Mouse (Mus musculus) small intestine, adult 2 months (tissue): ENCODE measurements at regions not wholly inside any gene's neighbourhood (a gene's known extent, or its start where the extent isn't known, plus 50 kb on each side); places are given as distances from the start of the nearest gene placed in this dataset.

ENCODE experiments used
- H3K27ac ChIP-seq: fragments of 200-500 bp; 2 replicates; pipeline ENCODE4 v1.5.1; 2012; ENCODE audit warnings: low read depth, low read length, control low read depth, inconsistent platforms; ENCODE audit not compliant: insufficient read depth
- H3K27me3 ChIP-seq: fragments of 200-500 bp; 2 replicates; pipeline ENCODE4 v1.6.1; 2012; ENCODE audit warnings: mild to moderate bottlenecking, moderate library complexity, low read length, inconsistent platforms; ENCODE audit not compliant: control insufficient read depth, insufficient read depth
- H3K36me3 ChIP-seq: fragments of 200-500 bp; 2 replicates; pipeline ENCODE4 v1.6.1; 2012; ENCODE audit warnings: mild to moderate bottlenecking, low read length, control low read depth, inconsistent platforms; ENCODE audit not compliant: control insufficient read depth, insufficient read depth
- H3K4me1 ChIP-seq: fragments of 200-500 bp; 2 replicates; pipeline ENCODE4 v1.6.1; 2012; ENCODE audit warnings: low read length, inconsistent platforms, mixed read lengths; ENCODE audit not compliant: control insufficient read depth, insufficient read depth, insufficient read length
- H3K4me3 ChIP-seq: fragments of 200-500 bp; 2 replicates; pipeline ENCODE4 v1.5.1; 2012; ENCODE audit warnings: low read depth, mild to moderate bottlenecking, control low read depth, inconsistent platforms, low read length, moderate library complexity
- CTCF ChIP-seq: fragments of 200-500 bp; IDR thresholded peaks from 2 replicates; pipeline ENCODE4 v1.5.1; 2012; ENCODE audit warnings: low read depth, mild to moderate bottlenecking, control low read depth, inconsistent platforms, low read length, moderate library complexity, mixed read lengths; ENCODE audit not compliant: insufficient replicate concordance, insufficient read length; ENCODE audit errors: extremely low read depth
- POLR2A ChIP-seq: fragments of 200-500 bp; IDR thresholded peaks from 2 replicates; pipeline ENCODE4 v1.6.1; 2012; ENCODE audit warnings: low read depth, mild to moderate bottlenecking, control low read depth, inconsistent platforms, low read length, moderate library complexity
- WGBS: fragments of 180-500 bp; shearing (Covaris S2); methylation state at CpG from one replicate; pipeline ENCODE4 v1.1.7; 2018; 5-methylcytosine and 5-hydroxymethylcytosine counted together

DNA sequence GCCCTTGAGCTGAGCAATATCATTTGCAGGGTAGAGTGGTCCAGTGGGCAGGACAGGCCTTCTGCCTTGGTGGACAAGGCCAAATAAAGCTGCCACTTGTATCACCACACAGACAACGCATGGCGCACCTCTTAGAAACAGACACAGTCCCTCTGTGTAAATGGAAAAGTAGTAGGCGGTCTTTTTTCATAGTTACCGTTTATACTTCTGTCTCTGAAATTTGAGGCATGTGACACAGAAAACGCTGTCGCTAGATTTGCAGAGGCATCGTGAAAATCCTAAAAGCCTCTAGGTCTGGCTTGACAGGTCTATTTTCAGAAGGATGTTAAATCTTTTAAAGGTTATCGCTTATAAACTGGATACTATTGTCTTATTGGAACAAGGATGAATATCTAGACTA lies 174.4 kb downstream of the Sh3bp4 start:
- Histone ChIP-seq H3K27me3 (no peaks in the 10 kb centered on the region), H3K4me1 (no peaks in the 10 kb centered on the region), H3K36me3 (no peaks in the 10 kb centered on the region), H3K4me3 (no peak overlapping the region), H3K27ac (no peak overlapping the region)
- TF ChIP-seq CTCF (no peak), POLR2A (no peak)
- 84% methylated on average over 8 of the region's 8 CpGs for WGBS

DNA sequence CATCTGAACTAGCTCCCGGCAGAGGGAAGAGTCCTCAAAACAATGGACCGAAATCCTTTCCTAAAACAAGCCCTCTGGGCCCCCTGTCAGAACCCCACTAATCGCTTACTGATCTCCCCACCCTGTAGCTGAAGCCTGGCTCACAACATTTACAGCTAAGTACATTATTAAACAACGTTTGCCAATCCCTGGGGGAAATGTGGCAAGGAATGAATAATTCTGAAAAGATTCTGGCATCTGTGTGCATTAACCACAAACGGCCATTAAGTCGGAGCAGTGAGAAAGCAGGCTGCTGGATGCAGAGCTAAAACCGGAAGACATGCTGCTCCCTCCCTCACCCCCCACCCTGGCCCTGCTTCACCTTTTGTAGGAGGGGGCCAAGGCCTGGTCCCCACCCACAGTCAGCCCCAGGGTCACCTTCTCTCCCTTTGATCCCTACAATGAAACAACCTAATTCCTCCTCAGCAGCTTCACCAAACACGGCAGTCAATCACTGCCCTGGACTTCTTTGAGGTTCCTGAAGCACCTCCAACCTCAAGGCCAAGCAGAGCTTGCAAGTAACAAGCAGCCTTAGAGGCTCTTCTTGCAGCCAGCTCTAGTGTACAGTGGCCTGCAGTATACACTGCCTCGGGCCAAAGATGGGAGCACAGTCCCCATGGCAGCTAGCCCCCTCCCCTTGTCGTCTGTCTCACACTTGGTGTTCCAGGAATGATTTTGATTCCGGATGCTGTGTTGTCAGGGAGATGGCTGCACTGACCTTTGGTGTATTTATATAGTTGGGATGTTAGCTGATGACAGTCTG lies 175.2 kb downstream of the Sh3bp4 start:
- Histone ChIP-seq H3K36me3 (no peaks in the 10 kb centered on the region), H3K4me3 (no peak overlapping the region), H3K4me1 (no peaks in the 10 kb centered on the region), H3K27me3 (no peaks in the 10 kb centered on the region), H3K27ac (no peak overlapping the region)
- TF ChIP-seq POLR2A, result no peak
- no peak for TF ChIP-seq CTCF
- WGBS, result 31% methylated on average over 11 of the region's 11 CpGs

DNA sequence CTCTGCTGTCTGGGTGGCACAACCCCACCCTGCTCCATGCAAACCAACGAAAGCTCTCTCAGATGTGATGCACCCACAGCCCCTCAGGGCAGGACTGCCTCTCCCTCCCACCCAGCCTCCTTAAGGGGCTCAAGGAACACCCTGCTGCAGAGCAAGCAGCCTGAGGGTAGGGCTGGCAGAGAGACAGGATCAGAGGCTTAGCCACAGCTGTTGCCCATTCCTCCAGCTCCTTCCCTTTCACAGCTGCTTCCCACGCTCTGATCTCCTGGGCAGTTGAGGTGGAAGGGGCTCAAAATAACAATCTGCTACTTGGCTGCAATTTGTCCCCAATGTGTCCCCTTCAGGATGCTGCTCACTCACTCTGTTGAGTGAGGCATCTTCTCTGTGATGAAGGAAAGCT lies 181.5 kb downstream of the Sh3bp4 start:
- TF ChIP-seq POLR2A (no peak), CTCF (no peak)
- Histone ChIP-seq H3K27me3 (no peaks in the 10 kb centered on the region), H3K4me1 (no peaks in the 10 kb centered on the region), H3K27ac (no peak overlapping the region), H3K4me3 (no peak overlapping the region), H3K36me3 (no peaks in the 10 kb centered on the region)
- 29% methylated on average over 2 of the region's 2 CpGs for WGBS

DNA sequence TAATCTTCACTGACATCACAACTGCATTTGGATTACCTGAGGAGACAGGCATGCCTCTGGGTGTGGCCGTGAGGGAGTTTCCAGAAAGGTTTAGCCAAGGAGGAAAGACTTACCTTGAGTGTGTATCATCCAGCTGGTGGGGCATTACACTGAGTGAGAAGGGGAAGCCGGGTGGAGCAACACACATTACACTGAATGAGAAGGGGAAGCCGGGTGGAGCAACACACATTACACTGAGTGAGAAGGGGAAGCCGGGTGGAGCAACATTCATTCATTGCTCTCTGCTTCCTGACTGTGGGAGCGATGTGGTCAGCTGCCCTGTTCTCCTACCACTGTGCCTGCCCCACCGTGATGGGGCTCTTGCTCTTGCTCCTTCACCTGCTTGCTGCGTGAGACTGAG lies 182.3 kb downstream of the Sh3bp4 start:
- no peak overlapping the region for H3K4me3 ChIP-seq
- TF ChIP-seq CTCF (no peak), POLR2A (no peak)
- H3K27ac ChIP-seq, result no peak overlapping the region
- WGBS, result 65% methylated on average over 7 of the region's 7 CpGs
- H3K36me3 ChIP-seq, result no peaks in the 10 kb centered on the region
- no peaks in the 10 kb centered on the region for H3K27me3 ChIP-seq
- H3K4me1 ChIP-seq, result no peaks in the 10 kb centered on the region

DNA sequence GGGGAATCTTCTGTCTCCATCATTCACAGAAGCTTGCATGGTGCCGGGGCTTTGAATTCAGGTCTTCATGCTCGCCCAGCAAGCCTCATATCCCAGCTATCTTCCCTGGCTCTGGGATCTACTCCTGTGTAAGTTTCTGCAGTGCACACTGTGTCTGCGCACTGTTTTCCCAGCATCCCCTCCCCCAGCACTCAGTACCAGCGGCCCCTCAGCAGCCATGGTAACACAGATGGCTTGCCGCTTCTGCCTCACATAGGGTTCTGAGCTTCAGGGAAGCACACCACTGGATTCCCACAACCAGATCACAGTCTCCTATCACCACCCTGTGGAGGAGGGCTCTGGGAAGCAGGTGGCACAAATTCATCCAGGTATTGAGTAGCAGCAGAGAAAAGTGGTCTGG lies 187.7 kb downstream of the Sh3bp4 start:
- 72% methylated on average over 5 of the region's 5 CpGs for WGBS
- no peaks in the 10 kb centered on the region for H3K27me3 ChIP-seq
- no peaks in the 10 kb centered on the region for H3K36me3 ChIP-seq
- H3K27ac ChIP-seq, result no peak overlapping the region
- H3K4me1 ChIP-seq, result no peaks in the 10 kb centered on the region
- no peak overlapping the region for H3K4me3 ChIP-seq
- no peak for TF ChIP-seq POLR2A
- TF ChIP-seq CTCF, result no peak

DNA sequence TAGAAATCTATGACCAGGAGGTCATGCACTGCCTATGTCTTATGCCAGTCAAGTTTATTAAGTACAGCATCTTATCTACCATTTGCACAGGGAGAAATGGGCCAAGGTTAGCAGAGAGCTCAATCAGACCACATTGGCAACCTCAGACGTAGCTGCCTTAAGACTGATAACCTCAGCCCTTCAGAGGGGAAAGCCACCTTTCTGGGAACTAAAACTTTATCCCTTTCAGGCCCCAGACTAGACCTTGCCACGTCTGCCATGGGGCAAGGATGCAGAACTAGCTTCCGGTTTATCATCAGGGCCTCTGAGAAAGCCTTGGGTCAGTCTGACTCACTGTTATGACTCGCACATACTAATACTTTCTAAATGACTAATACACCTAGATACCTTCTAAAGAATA lies 188.8 kb upstream of the Agap1 start:
- H3K27ac ChIP-seq, result no peak overlapping the region
- H3K27me3 ChIP-seq, result no peaks in the 10 kb centered on the region
- no peak overlapping the region for H3K4me3 ChIP-seq
- no peaks in the 10 kb centered on the region for H3K36me3 ChIP-seq
- no peaks in the 10 kb centered on the region for H3K4me1 ChIP-seq
- WGBS, result 55% methylated on average over 4 of the region's 4 CpGs
- TF ChIP-seq POLR2A (no peak), CTCF (no peak)

DNA sequence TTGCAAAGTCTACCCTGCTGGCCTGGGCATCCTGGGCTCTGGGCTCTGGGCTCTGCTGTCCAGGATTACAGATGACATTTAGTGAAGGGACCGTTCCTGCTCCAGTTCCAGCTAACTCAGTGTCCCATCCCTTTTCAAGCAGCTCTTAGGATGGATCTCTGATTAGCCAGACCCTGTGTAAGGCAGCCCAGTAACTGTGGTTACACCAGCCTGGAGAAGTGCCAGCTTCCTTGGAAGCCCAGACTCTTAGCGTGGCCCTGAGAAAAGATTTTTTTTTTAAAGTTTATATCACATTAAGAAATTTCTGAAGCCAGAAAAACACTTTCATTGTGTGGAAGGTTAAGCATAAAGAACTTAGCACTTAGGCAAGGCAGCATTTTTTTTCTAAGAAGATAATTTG lies 185.8 kb upstream of the Agap1 start:
- Histone ChIP-seq H3K27ac (no peak overlapping the region), H3K4me1 (no peaks in the 10 kb centered on the region), H3K36me3 (no peaks in the 10 kb centered on the region), H3K4me3 (no peak overlapping the region), H3K27me3 (no peaks in the 10 kb centered on the region)
- TF ChIP-seq CTCF, result no peak
- no peak for TF ChIP-seq POLR2A
- 48% methylated on average over 2 of the region's 2 CpGs for WGBS
